Mouse (Mus musculus): Measurements from ENCODE around the gene Dcdc2b.

Gene Dcdc2b

DNA sequence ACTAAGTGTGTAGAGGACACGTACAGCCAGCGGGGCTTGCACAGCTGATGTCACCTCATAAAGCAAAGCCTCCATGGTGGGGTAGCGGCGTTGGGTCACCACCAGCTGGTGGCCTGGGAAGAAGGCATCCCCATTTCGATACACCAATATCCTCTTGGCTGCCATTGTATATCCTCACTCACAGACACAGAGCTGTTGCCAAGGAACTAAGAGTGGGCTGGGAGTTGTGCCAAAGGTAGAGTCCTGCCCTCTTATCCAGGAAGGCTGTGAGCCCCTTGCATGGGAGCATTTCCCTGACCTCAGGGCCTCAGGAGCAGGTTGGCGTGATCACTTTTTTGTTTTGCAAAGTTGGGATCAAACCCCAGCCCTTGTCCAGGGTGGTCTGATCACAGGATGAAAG lies at the start of gene Dcdc2b:
Dcdc2b (minus strand) TSS at position 165 of the 400 bp plus-strand sequence.
- DNase-seq (ENCODE audit: low read depth, low spot score): no peak

GRCm38 (mm10) chr4:129662255-129662813 lies 48.3 kb upstream of the Dcdc2b start:
- DNase-seq (ENCODE audit: low read depth, low spot score): no peak

GRCm38 (mm10) chr4:129661584-129661983 lies 47.5 kb upstream of the Dcdc2b start:
- DNase-seq (ENCODE audit: low read depth, low spot score): no peak

GRCm38 (mm10) chr4:129654770-129655169 lies 40.7 kb upstream of the Dcdc2b start:
- no peak for DNase-seq (ENCODE audit: low read depth, low spot score)

- DNase-seq (ENCODE audit: low read depth, low spot score): no peak
Measured at GRCm38 (mm10) chr4:129650359-129650758, 36.3 kb upstream of the Dcdc2b start.

- DNase-seq (ENCODE audit: low read depth, low spot score): no peak
Measured at GRCm38 (mm10) chr4:129648656-129649055, 34.6 kb upstream of the Dcdc2b start.

GRCm38 (mm10) chr4:129645204-129645603 lies 31.1 kb upstream of the Dcdc2b start:
- no peak for DNase-seq (ENCODE audit: low read depth, low spot score)

GRCm38 (mm10) chr4:129641756-129642155 lies 27.7 kb upstream of the Dcdc2b start:
- no peak for DNase-seq (ENCODE audit: low read depth, low spot score)

DNA sequence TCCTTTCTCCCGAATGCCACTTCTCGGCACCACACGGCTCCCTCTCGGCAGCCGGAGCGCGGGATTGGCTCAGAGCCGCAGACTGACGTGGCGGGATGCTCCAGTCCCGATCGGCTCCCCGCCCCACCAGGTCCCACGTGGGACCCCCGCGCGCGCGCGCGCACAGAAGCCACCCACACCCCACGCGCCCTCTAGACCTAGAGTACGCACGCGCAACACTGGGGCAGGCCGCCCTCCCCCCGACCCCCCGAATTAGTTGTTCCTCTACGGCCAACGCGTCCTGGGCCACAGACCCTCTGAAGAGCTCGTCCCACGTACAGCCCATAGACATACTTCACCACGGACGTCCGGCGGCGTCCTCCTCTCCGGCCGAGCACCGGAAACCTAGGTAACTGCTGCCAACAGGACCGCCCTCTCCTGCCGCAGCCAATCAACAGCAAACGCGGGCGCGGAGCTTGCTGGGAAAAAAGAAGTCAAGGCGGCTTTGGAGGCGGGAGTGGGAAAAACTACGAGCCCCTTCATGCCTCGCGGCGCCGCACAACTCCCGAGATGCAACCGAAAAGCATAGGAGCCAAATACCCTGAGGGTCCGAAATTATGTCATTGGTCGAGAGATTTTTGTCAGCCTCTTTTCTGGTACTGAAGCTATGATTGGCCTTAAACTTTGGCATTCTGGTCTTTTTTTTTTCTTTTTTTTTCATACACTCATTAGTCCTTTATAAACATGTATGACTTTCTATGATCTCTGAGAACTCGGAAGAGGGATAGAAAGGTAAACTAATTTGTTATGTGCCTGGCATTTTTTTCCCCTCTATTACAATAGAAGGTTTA lies 26.8 kb upstream of the Dcdc2b start, which contains the start of gene Txlna:
Txlna (minus strand) TSS at position 428 of the 830 bp plus-strand sequence.
- DNase-seq (ENCODE audit: low read depth, low spot score): peak; percentile 97

GRCm38 (mm10) chr4:129640101-129640637 lies 26.1 kb upstream of the Dcdc2b start:
- DNase-seq (ENCODE audit: low read depth, low spot score): no peak

- no peak for DNase-seq (ENCODE audit: low read depth, low spot score)
Measured at GRCm38 (mm10) chr4:129639221-129639620, 25.2 kb upstream of the Dcdc2b start.

DNA sequence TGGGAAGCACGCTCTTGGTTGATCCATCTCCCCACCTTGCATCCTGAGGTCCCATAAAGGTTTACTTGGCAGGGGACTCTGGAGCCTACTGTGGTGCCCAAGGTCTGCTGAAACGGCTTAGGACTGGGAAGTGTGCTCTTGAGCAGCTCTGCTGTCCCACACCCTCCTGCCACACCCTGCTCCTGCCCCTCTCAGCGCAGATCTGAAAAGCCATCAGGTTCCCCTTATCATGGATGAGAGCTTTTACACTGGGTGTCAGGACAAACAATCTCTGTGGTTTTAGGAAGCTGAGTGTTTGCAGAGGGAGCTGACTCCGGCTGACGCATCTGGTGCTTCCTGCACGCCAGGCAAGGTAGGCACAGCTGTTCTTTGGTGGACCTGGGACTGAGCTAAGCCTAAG lies 19.8 kb upstream of the Dcdc2b start:
- DNase-seq (ENCODE audit: low read depth, low spot score): no peak

- DNase-seq (ENCODE audit: low read depth, low spot score): no peak
Measured at GRCm38 (mm10) chr4:129631867-129632266, 17.8 kb upstream of the Dcdc2b start.

DNA sequence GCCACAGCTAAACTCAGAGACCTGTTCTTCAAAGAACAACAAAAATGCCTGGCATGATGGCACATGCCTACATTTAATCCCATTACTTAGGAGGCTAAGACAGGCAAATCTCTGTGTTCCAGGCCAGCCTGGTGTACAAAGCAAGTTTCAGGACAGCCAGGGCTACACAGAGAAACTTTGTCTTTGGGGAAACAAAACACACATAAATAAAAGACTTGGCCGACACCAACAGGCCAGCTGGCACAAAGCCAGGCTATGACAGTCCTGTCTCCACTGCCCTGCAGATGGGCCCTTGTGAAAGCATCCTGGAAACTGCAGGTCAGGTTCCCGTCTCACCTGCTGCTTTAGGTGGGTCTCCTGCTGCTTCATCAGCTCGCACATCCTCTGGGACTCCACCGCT lies 16.9 kb upstream of the Dcdc2b start:
- DNase-seq (ENCODE audit: low read depth, low spot score): no peak

DNA sequence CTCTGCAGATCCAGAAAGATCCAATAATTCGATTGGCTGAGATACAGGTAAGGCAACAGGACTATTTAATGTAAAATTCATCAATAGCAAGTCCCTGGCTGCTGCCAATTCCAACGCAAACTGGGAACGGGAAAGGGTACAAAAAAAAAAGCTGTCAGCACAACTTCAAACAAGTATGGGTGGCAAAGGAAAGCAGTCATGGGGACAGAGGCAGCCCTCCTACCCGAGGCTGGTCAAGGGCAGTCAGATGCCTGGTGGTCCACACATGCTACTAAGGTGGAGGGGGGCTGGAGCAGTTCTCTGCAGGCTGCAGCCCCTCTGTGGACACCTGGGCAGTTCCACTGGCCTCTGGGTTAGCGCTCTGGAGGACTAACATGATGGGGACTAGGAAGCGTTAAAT lies 12.0 kb upstream of the Dcdc2b start:
- DNase-seq (ENCODE audit: low read depth, low spot score): no peak

DNA sequence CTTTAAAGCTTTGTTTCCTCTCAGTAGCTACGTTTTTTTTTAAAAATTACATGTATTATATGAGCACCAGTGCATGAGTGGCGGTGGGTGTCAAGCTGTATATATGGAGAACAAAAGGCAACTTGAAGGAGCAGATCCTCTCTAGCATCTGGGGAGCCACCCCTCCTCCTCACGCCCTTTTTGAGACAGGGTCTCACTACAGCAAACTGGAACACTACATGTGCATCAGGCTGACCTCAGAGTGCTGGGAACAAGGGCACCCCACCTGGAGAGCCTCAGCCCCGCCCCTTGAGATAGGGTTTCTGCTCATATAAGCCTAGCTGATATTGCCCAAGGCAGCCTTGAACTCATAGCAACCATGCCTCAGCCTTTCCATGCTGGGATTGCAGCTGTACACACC lies 11.4 kb upstream of the Dcdc2b start:
- DNase-seq (ENCODE audit: low read depth, low spot score): no peak

GRCm38 (mm10) chr4:129625029-129625370 lies 10.9 kb upstream of the Dcdc2b start:
- DNase-seq (ENCODE audit: low read depth, low spot score): peak; percentile 34

GRCm38 (mm10) chr4:129624281-129625028 lies 10.4 kb upstream of the Dcdc2b start:
- DNase-seq (ENCODE audit: low read depth, low spot score): peak; percentile 94

GRCm38 (mm10) chr4:129623681-129624091 lies 9.6 kb upstream of the Dcdc2b start, which contains the start of gene Ccdc28b:
Gene Ccdc28b (minus strand): TSS chr4:129623947.
- peak; percentile 63 for DNase-seq (ENCODE audit: low read depth, low spot score)

- DNase-seq (ENCODE audit: low read depth, low spot score): no peak
Measured at GRCm38 (mm10) chr4:129622803-129623535, 8.9 kb upstream of the Dcdc2b start.

GRCm38 (mm10) chr4:129622120-129622802 lies 8.2 kb upstream of the Dcdc2b start:
- DNase-seq (ENCODE audit: low read depth, low spot score): no peak

All from brain, embryonic 18.5 days (tissue).